Mouse (Mus musculus) lung, postnatal 0 days (tissue): ENCODE data around the gene Lrrk1.

Experiments used
- CTCF ChIP-seq: IDR thresholded peaks from 2 replicates; pipeline ENCODE4 v1.5.1; 2016; ENCODE audit warnings: antibody characterized with exemption, mild to moderate bottlenecking
- EP300 ChIP-seq: IDR thresholded peaks from 2 replicates; pipeline ENCODE4 v1.6.1; 2016; ENCODE audit warnings: antibody characterized with exemption, mild to moderate bottlenecking, control low read depth

GRCm38 (mm10) chr7:66282984-66283612 lies 105.1 kb downstream of the Lrrk1 start:
- TF ChIP-seq CTCF = no peak
- no peak for TF ChIP-seq EP300
